Mouse (Mus musculus): Measurements from ENCODE around the gene Rbm34.

GRCm38 (mm10) chr8:126945730-126946163, 25.1 kb downstream of the Rbm34 start, which contains the start of gene Tomm20:
- TF ChIP-seq POLR2A (IDR thresholded peaks at IDR 0.05; ENCODE audit: insufficient read depth, low read length), result peak; percentile 34
- peak; percentile 95 for TF ChIP-seq EP300 (IDR thresholded peaks at IDR 0.05; ENCODE audit: insufficient read depth, low read depth, low read length)

Measured in ES-Bruce4 (cell line).